In genomic region chr17:44633607-44634415, GRCm38 (mm10) we compare ENCODE assay signal across 25 mouse cellular contexts.
DNase-seq lines count a peak whose midpoint lies in the region; ATAC-seq lines count a peak whose summit lies in the region.
"Had no signal": no experiment of that assay in that cellular context is flagged by ENCODE, and none has a peak within 500 bp of the region (broad histone marks: within the 10 kb centered on the region; RNA-seq: fewer than 3 reads in every experiment).

No protein-coding gene starts in this region.

- no peak overlapping the region for H3K27ac ChIP-seq in heart, embryonic 10.5 days
- no peak overlapping the region for H3K27ac ChIP-seq in midbrain, embryonic 13.5 days
- H3K27ac ChIP-seq in midbrain, embryonic 14.5 days (replicated peaks; ENCODE audit: low read depth, low read length) = no peak overlapping the region
- H3K27ac ChIP-seq in embryonic facial prominence, embryonic 11.5 days (replicated peaks; ENCODE audit: low read depth, low read length) = no peak overlapping the region
- H3K27ac ChIP-seq: hindbrain, embryonic 14.5 days; limb, embryonic 12.5 days; lung, embryonic 15.5 days; midbrain, embryonic 15.5 days had no signal

- 71% methylated on average over 14 of the region's 14 CpGs for WGBS in heart, embryonic 10.5 days
- 64% methylated on average over 14 of the region's 14 CpGs for WGBS in midbrain, embryonic 13.5 days
- 68% methylated on average over 14 of the region's 14 CpGs for WGBS in midbrain, embryonic 14.5 days
- WGBS in embryonic facial prominence, embryonic 11.5 days = 65% methylated on average over 14 of the region's 14 CpGs

- no peak overlapping the region for H3K9ac ChIP-seq in midbrain, embryonic 13.5 days (replicated peaks)
- no peak overlapping the region for H3K9ac ChIP-seq in midbrain, embryonic 14.5 days (replicated peaks; ENCODE audit: low read length)
- H3K9ac ChIP-seq in embryonic facial prominence, embryonic 11.5 days (replicated peaks; ENCODE audit: low read length) = no peak overlapping the region
- H3K9ac ChIP-seq: hindbrain, embryonic 14.5 days; limb, embryonic 12.5 days; lung, embryonic 15.5 days; midbrain, embryonic 15.5 days had no signal

- H3K36me3 ChIP-seq in heart, embryonic 10.5 days = no peaks in the 10 kb centered on the region
- H3K36me3 ChIP-seq in midbrain, embryonic 13.5 days = no peaks in the 10 kb centered on the region
- H3K36me3 ChIP-seq in midbrain, embryonic 14.5 days (ENCODE audit: control insufficient read depth, insufficient read depth, low read length) = no peaks in the 10 kb centered on the region
- no peaks in the 10 kb centered on the region for H3K36me3 ChIP-seq in embryonic facial prominence, embryonic 11.5 days (replicated peaks; ENCODE audit: control insufficient read depth, insufficient read depth, low read depth, low read length)
- H3K36me3 ChIP-seq: limb, embryonic 12.5 days; lung, embryonic 15.5 days; midbrain, embryonic 15.5 days had no signal

- H3K4me1 ChIP-seq in heart, embryonic 10.5 days = peaks cover 15% of the 10 kb centered on the region
- 0 out of 2 replicates have a peak, but pooled peaks cover 2% of the 10 kb centered on the region for H3K4me1 ChIP-seq in midbrain, embryonic 13.5 days (replicated peaks)
- H3K4me1 ChIP-seq in midbrain, embryonic 14.5 days (ENCODE audit: control insufficient read depth, insufficient read depth, low read length) = no peaks in the 10 kb centered on the region
- no peaks in the 10 kb centered on the region for H3K4me1 ChIP-seq in embryonic facial prominence, embryonic 11.5 days (ENCODE audit: control insufficient read depth, insufficient read depth, low read length)
- H3K4me1 ChIP-seq: midbrain, embryonic 15.5 days had no signal

- no peaks in the 10 kb centered on the region for H3K27me3 ChIP-seq in heart, embryonic 10.5 days (ENCODE audit: insufficient read depth, poor library complexity, severe bottlenecking)
- H3K27me3 ChIP-seq in midbrain, embryonic 13.5 days = no peaks in the 10 kb centered on the region
- H3K27me3 ChIP-seq in midbrain, embryonic 14.5 days (ENCODE audit: control insufficient read depth, insufficient read depth, low read length) = no peaks in the 10 kb centered on the region
- H3K27me3 ChIP-seq in embryonic facial prominence, embryonic 11.5 days (ENCODE audit: control insufficient read depth, insufficient read depth, low read length) = no peaks in the 10 kb centered on the region
- H3K27me3 ChIP-seq: CH12.LX; lung, embryonic 15.5 days; midbrain, embryonic 15.5 days had no signal

- DNase-seq in heart, adult 11 months = peak; percentile 78
- DNase-seq in heart, embryonic 10.5 days (ENCODE audit: low spot score) = no peak
- no peak for DNase-seq in midbrain, embryonic 14.5 days
- peak; percentile 32 for DNase-seq in embryonic facial prominence, embryonic 11.5 days (ENCODE audit: low spot score)
- peak; percentile 72 for DNase-seq in retina, postnatal 1 day
- no peak for DNase-seq in thymus, postnatal 14 days
- DNase-seq: adrenal gland, adult 8-10 months; cerebellum, adult 11 months; cerebellum, adult 9-10 months; cerebellum, postnatal 36 days; embryo, embryonic 11 days; gastrocnemius, postnatal 14 days; kidney, adult 18-20 months; kidney, postnatal 4 days; thymus, adult 2 months; thymus, postnatal 4 days had no signal

- ATAC-seq in midbrain, embryonic 13.5 days = 0 out of 2 replicates have a peak, but pooled peaks have one; percentile 58
- ATAC-seq in midbrain, embryonic 14.5 days (ENCODE audit: low FRiP score, low TSS enrichment) = no peak
- no peak for ATAC-seq in embryonic facial prominence, embryonic 11.5 days (replicated peaks; ENCODE audit: insufficient number of reproducible peaks, low FRiP score, low TSS enrichment, low read depth)
- ATAC-seq in erythroid progenitor cell, adult 5-6 weeks (replicated peaks; ENCODE audit: low FRiP score, poor library complexity, severe bottlenecking) = no peak
- ATAC-seq: midbrain, embryonic 15.5 days had no signal

- H3K9me3 ChIP-seq in heart, embryonic 10.5 days = no peaks in the 10 kb centered on the region
- H3K9me3 ChIP-seq in midbrain, embryonic 13.5 days = no peaks in the 10 kb centered on the region
- no peaks in the 10 kb centered on the region for H3K9me3 ChIP-seq in midbrain, embryonic 14.5 days (ENCODE audit: control insufficient read depth, low read length)
- no peaks in the 10 kb centered on the region for H3K9me3 ChIP-seq in embryonic facial prominence, embryonic 11.5 days (replicated peaks; ENCODE audit: control insufficient read depth, low read length)
- H3K9me3 ChIP-seq: limb, embryonic 12.5 days; lung, embryonic 15.5 days; midbrain, embryonic 15.5 days had no signal

- H3K4me3 ChIP-seq in heart, embryonic 10.5 days = no peak overlapping the region
- H3K4me3 ChIP-seq in midbrain, embryonic 13.5 days (replicated peaks) = no peak overlapping the region
- H3K4me3 ChIP-seq in midbrain, embryonic 14.5 days (replicated peaks; ENCODE audit: low read depth, low read length) = no peak overlapping the region
- H3K4me3 ChIP-seq in embryonic facial prominence, embryonic 11.5 days (ENCODE audit: low read depth, low read length) = no peak overlapping the region
- H3K4me3 ChIP-seq: limb, embryonic 12.5 days; lung, embryonic 15.5 days; midbrain, embryonic 15.5 days had no signal

- no peak overlapping the region for H3K4me2 ChIP-seq in midbrain, embryonic 13.5 days (replicated peaks)
- H3K4me2 ChIP-seq in midbrain, embryonic 14.5 days (ENCODE audit: low read length) = no peak overlapping the region
- no peak overlapping the region for H3K4me2 ChIP-seq in embryonic facial prominence, embryonic 11.5 days (ENCODE audit: low read depth, low read length)
- H3K4me2 ChIP-seq: heart, embryonic 11.5 days; hindbrain, embryonic 14.5 days; limb, embryonic 12.5 days; liver, embryonic 11.5 days; lung, embryonic 15.5 days; midbrain, embryonic 15.5 days had no signal

Comparison
In these comparisons a context has a peak if more than half of its experiments do, and no peak if none do; other contexts are left out.
1. DNase-seq: peak in heart, adult 11 months (single experiment), embryonic facial prominence, embryonic 11.5 days (single experiment) and retina, postnatal 1 day (single experiment); none in heart, embryonic 10.5 days (single experiment), midbrain, embryonic 14.5 days (single experiment) and thymus, postnatal 14 days (single experiment).